Mouse (Mus musculus) layer of hippocampus, adult 2 months (tissue): ENCODE measurements at regions not wholly inside any gene's neighbourhood (a gene's known extent, or its start where the extent isn't known, plus 50 kb on each side); places are given as distances from the start of the nearest gene placed in this dataset.

ENCODE experiments used
- DNase-seq, 2 experiments: peaks; one replicate each; pipeline ENCODE4 v3.0.0; 2022; ENCODE audit warnings: low spot score in 2 of 2
- H3K27ac ChIP-seq: fragments of 200-600 bp; 2 replicates; pipeline ENCODE4 v1.8.1; 2022
- H3K4me3 ChIP-seq: fragments of 200-600 bp; 2 replicates; pipeline ENCODE4 v1.8.1; 2022; ENCODE audit warnings: mild to moderate bottlenecking
- CTCF ChIP-seq: fragments of 200-600 bp; conservative IDR thresholded peaks from 2 replicates; pipeline ENCODE4 v1.8.1; 2022; ENCODE audit warnings: antibody characterized with exemption, mild to moderate bottlenecking, moderate library complexity

GRCm38 (mm10) chr13:52756005-52756404 is 173.0 kb downstream of the Syk start:
- H3K27ac ChIP-seq, result no peak overlapping the region
- no peak for TF ChIP-seq CTCF
- H3K4me3 ChIP-seq, result no peak overlapping the region
- peak in 1 of 2 experiments; percentile 5 for DNase-seq

DNA sequence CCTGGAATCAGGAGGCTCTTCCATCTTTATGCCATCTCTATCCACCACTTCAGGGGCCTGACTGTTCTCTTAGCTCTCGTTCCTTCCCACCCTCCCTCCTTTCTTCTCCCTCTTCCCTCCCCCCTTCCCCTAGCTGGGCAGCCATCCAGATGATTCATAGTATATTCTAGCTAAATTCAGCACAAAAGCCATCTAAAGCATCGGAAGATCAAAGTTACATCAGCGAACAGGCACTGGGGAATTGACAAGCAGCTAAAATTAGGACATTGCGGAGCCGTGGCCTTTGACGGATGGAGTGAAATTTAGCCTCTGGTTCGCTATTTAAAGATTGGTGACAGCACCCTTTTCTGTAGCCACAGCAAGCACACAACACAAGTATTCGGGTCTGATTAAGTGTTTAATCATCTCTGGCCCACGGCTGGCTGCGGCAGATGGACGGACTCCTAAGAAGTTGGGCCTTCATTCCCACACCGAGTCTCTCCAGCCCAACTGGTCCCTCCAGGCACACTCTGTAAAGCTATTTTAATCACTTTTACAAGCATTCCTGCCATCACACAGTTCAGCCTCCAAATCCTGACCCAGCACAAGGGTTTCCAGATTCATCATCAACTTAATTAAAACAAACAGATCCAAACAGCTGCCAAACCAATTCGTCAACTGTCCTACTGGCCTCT is 163.8 kb downstream of the Auh start:
- no peak for TF ChIP-seq CTCF
- 0 out of 2 replicates have a peak overlapping the region, but pooled peaks have one; percentile 18 for H3K27ac ChIP-seq
- peak; percentile 36 to 44 for DNase-seq
- no peak overlapping the region for H3K4me3 ChIP-seq

- no peak for TF ChIP-seq CTCF
- Histone ChIP-seq H3K4me3 (no peak overlapping the region), H3K27ac (0 out of 2 replicates have a peak overlapping the region, but pooled peaks have one; percentile 18)
- DNase-seq, result no peak
These were observed 163.2 kb downstream of the Auh start for GRCm38 (mm10) chr13:52766236-52766635.

DNA sequence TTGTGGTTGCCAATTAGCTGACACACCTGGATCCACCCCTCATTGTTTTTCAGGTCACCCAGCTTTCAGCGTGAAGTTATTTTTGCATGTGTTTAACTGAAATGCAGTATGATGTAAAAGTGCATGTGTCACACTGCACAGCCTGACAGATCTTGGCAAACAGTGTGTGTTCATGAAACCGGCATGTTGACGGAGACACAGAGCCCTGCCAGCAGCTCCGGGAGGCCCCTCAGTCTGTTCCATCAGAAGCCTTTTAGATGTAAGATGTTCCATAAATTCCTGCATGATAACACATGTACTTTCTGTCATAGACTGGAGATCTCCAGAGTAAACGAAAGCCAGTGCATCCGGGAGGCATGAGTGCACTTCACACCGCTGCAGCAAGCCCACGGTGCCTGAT is 159.5 kb downstream of the Auh start:
- TF ChIP-seq CTCF, result no peak
- Histone ChIP-seq H3K27ac (no peak overlapping the region), H3K4me3 (no peak overlapping the region)
- peak in 1 of 2 experiments; percentile 2 for DNase-seq

DNA sequence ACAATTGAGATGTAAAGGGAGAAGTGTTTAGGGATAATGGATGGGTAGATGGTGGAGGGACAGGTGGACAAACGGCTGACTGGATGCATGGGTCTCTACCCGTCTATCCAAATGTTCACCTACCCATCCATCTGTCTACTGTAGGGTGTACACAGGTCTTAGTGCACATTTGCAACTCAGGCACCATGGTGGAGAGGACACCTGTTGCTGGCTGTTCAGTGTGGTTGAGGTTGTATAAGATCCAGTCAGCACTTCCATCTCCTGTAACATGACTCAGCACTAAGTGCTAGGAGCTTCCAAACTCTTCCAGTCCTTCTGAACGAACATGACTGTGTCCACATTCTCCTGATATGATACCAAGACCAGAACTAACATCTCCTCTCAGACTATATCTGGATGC is 158.0 kb downstream of the Auh start:
- H3K27ac ChIP-seq, result no peak overlapping the region
- no peak overlapping the region for H3K4me3 ChIP-seq
- no peak for DNase-seq

GRCm38 (mm10) chr13:52772081-52772480 is 157.4 kb downstream of the Auh start:
- DNase-seq, result no peak
- no peak overlapping the region for H3K27ac ChIP-seq
- no peak for TF ChIP-seq CTCF
- H3K4me3 ChIP-seq, result no peak overlapping the region

More for the DNA sequence above, 158.0 kb downstream of the Auh start:
- TF ChIP-seq CTCF, result no peak

- Histone ChIP-seq H3K4me3 (no peak overlapping the region), H3K27ac (no peak overlapping the region)
- DNase-seq, result no peak
- no peak for TF ChIP-seq CTCF
These were observed 152.0 kb downstream of the Auh start for GRCm38 (mm10) chr13:52777396-52778034.

GRCm38 (mm10) chr13:52778848-52779247 is 150.6 kb downstream of the Auh start:
- H3K27ac ChIP-seq, result no peak overlapping the region
- no peak for TF ChIP-seq CTCF
- H3K4me3 ChIP-seq, result no peak overlapping the region
- DNase-seq, result no peak
